Mouse (Mus musculus) hindbrain, embryonic 10.5 days (tissue): ENCODE data around the gene Spef2. TPM values are rescaled to one million over a fixed set of nuclear protein-coding genes. Genes with fewer than 3 reads are reported as not detected.

Experiments
- DNase-seq: peaks from one replicate; pipeline ENCODE4 v3.0.0-alpha.2; 2017; ENCODE audit warnings: low spot score
- H3K27ac ChIP-seq: fragments of 300-500 bp; sonication (generic); 2 replicates; pipeline ENCODE4 v1.5.1; 2016; ENCODE audit warnings: mild to moderate bottlenecking, moderate library complexity
- H3K27me3 ChIP-seq: fragments of 300-500 bp; sonication (generic); 2 replicates; pipeline ENCODE4 v1.6.1; 2016; ENCODE audit warnings: mild to moderate bottlenecking; ENCODE audit not compliant: poor library complexity, insufficient read depth, severe bottlenecking
- H3K36me3 ChIP-seq: fragments of 300-500 bp; sonication (generic); 2 replicates; pipeline ENCODE4 v1.6.1; 2016; ENCODE audit warnings: mild to moderate bottlenecking, moderate library complexity
- H3K4me1 ChIP-seq: fragments of 300-500 bp; sonication (generic); replicated peaks from 2 replicates; pipeline ENCODE4 v1.6.1; 2016; ENCODE audit warnings: mild to moderate bottlenecking
- H3K4me3 ChIP-seq: fragments of 300-500 bp; sonication (generic); 2 replicates; pipeline ENCODE4 v1.5.1; 2016; ENCODE audit warnings: mild to moderate bottlenecking, moderate library complexity
- H3K9me3 ChIP-seq: fragments of 300-500 bp; sonication (generic); 2 replicates; pipeline ENCODE4 v1.6.1; 2016; ENCODE audit warnings: mild to moderate bottlenecking, moderate library complexity
- WGBS: fragments of 180-500 bp; shearing (Covaris S2); methylation state at CpG from one replicate; pipeline ENCODE4 v1.1.7; 2016; 5-methylcytosine and 5-hydroxymethylcytosine counted together
- polyA plus RNA-seq: library from polyadenylated mRNA; unstranded; fragments of >200 nt; fragmentation: Nextera tagmentation; extraction: Ambion mirVana; gene quantifications from 2 replicates; pipeline ENCODE4 v1.2.1, GENCODE M21; 2016

Gene Spef2
- polyA plus RNA-seq, 1 experiment from 2014 or later = 1.5 TPM

GRCm38 (mm10) chr15:9624619-9625018 lies 124.0 kb downstream of the Spef2 start:
- Histone ChIP-seq H3K27me3 (no peaks in the 10 kb centered on the region), H3K9me3 (no peaks in the 10 kb centered on the region), H3K27ac (no peak overlapping the region), H3K36me3 (no peaks in the 10 kb centered on the region), H3K4me3 (no peak overlapping the region), H3K4me1 (no peaks in the 10 kb centered on the region)
- WGBS = 77% methylated on average over 2 of the region's 2 CpGs
- no peak for DNase-seq

GRCm38 (mm10) chr15:9608177-9608576 lies 140.5 kb downstream of the Spef2 start:
- H3K4me3 ChIP-seq = no peak overlapping the region
- no peaks in the 10 kb centered on the region for H3K9me3 ChIP-seq
- H3K36me3 ChIP-seq = no peaks in the 10 kb centered on the region
- DNase-seq = no peak
- H3K27me3 ChIP-seq = no peaks in the 10 kb centered on the region
- H3K4me1 ChIP-seq = no peaks in the 10 kb centered on the region
- no peak overlapping the region for H3K27ac ChIP-seq
- 80% methylated on average over 4 of the region's 4 CpGs for WGBS

- 89% methylated on average over 6 of the region's 6 CpGs for WGBS
These were observed 148.6 kb downstream of the Spef2 start for GRCm38 (mm10) chr15:9600088-9600455.

GRCm38 (mm10) chr15:9599382-9600087 lies 149.1 kb downstream of the Spef2 start:
- 87% methylated on average over 12 of the region's 12 CpGs for WGBS
- no peak overlapping the region for H3K4me3 ChIP-seq
- DNase-seq = no peak
- H3K9me3 ChIP-seq = no peaks in the 10 kb centered on the region
- H3K27me3 ChIP-seq = no peaks in the 10 kb centered on the region
- H3K4me1 ChIP-seq = no peaks in the 10 kb centered on the region
- no peaks in the 10 kb centered on the region for H3K36me3 ChIP-seq
- H3K27ac ChIP-seq = no peak overlapping the region

More at GRCm38 (mm10) chr15:9600088-9600455, 148.6 kb downstream of the Spef2 start:
- no peak for DNase-seq
- Histone ChIP-seq H3K27ac (no peak overlapping the region), H3K27me3 (no peaks in the 10 kb centered on the region), H3K4me1 (no peaks in the 10 kb centered on the region), H3K36me3 (no peaks in the 10 kb centered on the region), H3K4me3 (no peak overlapping the region), H3K9me3 (no peaks in the 10 kb centered on the region)

GRCm38 (mm10) chr15:9596298-9597060 lies 152.2 kb downstream of the Spef2 start:
- Histone ChIP-seq H3K4me1 (no peaks in the 10 kb centered on the region), H3K27me3 (no peaks in the 10 kb centered on the region), H3K4me3 (no peak overlapping the region), H3K9me3 (no peaks in the 10 kb centered on the region), H3K27ac (no peak overlapping the region), H3K36me3 (no peaks in the 10 kb centered on the region)
- WGBS = 89% methylated on average over 6 of the region's 6 CpGs
- DNase-seq = no peak

- H3K9me3 ChIP-seq = no peaks in the 10 kb centered on the region
- WGBS = 84% methylated on average over 4 of the region's 4 CpGs
These were observed 158.7 kb downstream of the Spef2 start for GRCm38 (mm10) chr15:9589939-9590338.

GRCm38 (mm10) chr15:9580470-9581280 lies 168.0 kb downstream of the Spef2 start:
- H3K27me3 ChIP-seq = no peaks in the 10 kb centered on the region
- no peak overlapping the region for H3K4me3 ChIP-seq
- H3K4me1 ChIP-seq = no peaks in the 10 kb centered on the region
- no peak for DNase-seq
- 87% methylated on average over 11 of the region's 11 CpGs for WGBS
- no peaks in the 10 kb centered on the region for H3K9me3 ChIP-seq
- no peak overlapping the region for H3K27ac ChIP-seq
- H3K36me3 ChIP-seq = no peaks in the 10 kb centered on the region

More at GRCm38 (mm10) chr15:9589939-9590338, 158.7 kb downstream of the Spef2 start:
- Histone ChIP-seq H3K27me3 (no peaks in the 10 kb centered on the region), H3K4me3 (no peak overlapping the region), H3K36me3 (no peaks in the 10 kb centered on the region), H3K27ac (no peak overlapping the region), H3K4me1 (no peaks in the 10 kb centered on the region)
- DNase-seq = no peak

- 84% methylated on average over 4 of the region's 4 CpGs for WGBS
- DNase-seq = no peak
- H3K4me3 ChIP-seq = no peak overlapping the region
- H3K9me3 ChIP-seq = no peaks in the 10 kb centered on the region
- no peak overlapping the region for H3K27ac ChIP-seq
- no peaks in the 10 kb centered on the region for H3K27me3 ChIP-seq
- no peaks in the 10 kb centered on the region for H3K36me3 ChIP-seq
- no peaks in the 10 kb centered on the region for H3K4me1 ChIP-seq
These were observed 171.4 kb downstream of the Spef2 start for GRCm38 (mm10) chr15:9577303-9577702.

GRCm38 (mm10) chr15:9574796-9575195 lies 173.9 kb downstream of the Spef2 start:
- Histone ChIP-seq H3K36me3 (no peaks in the 10 kb centered on the region), H3K27me3 (no peaks in the 10 kb centered on the region), H3K27ac (no peak overlapping the region), H3K4me1 (no peaks in the 10 kb centered on the region), H3K4me3 (no peak overlapping the region), H3K9me3 (no peaks in the 10 kb centered on the region)
- DNase-seq = no peak
- 86% methylated on average over 5 of the region's 5 CpGs for WGBS

- H3K4me3 ChIP-seq = no peak overlapping the region
- WGBS = 91% methylated on average over 4 of the region's 4 CpGs
- no peaks in the 10 kb centered on the region for H3K4me1 ChIP-seq
- no peaks in the 10 kb centered on the region for H3K27me3 ChIP-seq
- no peaks in the 10 kb centered on the region for H3K9me3 ChIP-seq
- no peaks in the 10 kb centered on the region for H3K36me3 ChIP-seq
- no peak overlapping the region for H3K27ac ChIP-seq
- no peak for DNase-seq
These were observed 175.3 kb downstream of the Spef2 start for GRCm38 (mm10) chr15:9573361-9573760.

GRCm38 (mm10) chr15:9572664-9573063 lies 176.0 kb downstream of the Spef2 start:
- Histone ChIP-seq H3K27me3 (no peaks in the 10 kb centered on the region), H3K4me1 (no peaks in the 10 kb centered on the region), H3K36me3 (no peaks in the 10 kb centered on the region), H3K9me3 (no peaks in the 10 kb centered on the region), H3K27ac (no peak overlapping the region), H3K4me3 (no peak overlapping the region)
- DNase-seq = no peak
- 91% methylated on average over 7 of the region's 7 CpGs for WGBS

- no peaks in the 10 kb centered on the region for H3K4me1 ChIP-seq
- no peak overlapping the region for H3K27ac ChIP-seq
- no peak for DNase-seq
- no peaks in the 10 kb centered on the region for H3K9me3 ChIP-seq
- H3K4me3 ChIP-seq = no peak overlapping the region
- H3K36me3 ChIP-seq = no peaks in the 10 kb centered on the region
- 89% methylated on average over 2 of the region's 2 CpGs for WGBS
- no peaks in the 10 kb centered on the region for H3K27me3 ChIP-seq
These were observed 176.8 kb downstream of the Spef2 start for GRCm38 (mm10) chr15:9571896-9572295.

GRCm38 (mm10) chr15:9567316-9567715 lies 181.4 kb downstream of the Spef2 start:
- DNase-seq = no peak
- Histone ChIP-seq H3K36me3 (no peaks in the 10 kb centered on the region), H3K4me3 (no peak overlapping the region), H3K27ac (no peak overlapping the region), H3K9me3 (no peaks in the 10 kb centered on the region), H3K4me1 (no peaks in the 10 kb centered on the region), H3K27me3 (no peaks in the 10 kb centered on the region)
- WGBS = 89% methylated on average over 4 of the region's 4 CpGs
